Mouse (Mus musculus) heart, embryonic 13.5 days (tissue): ENCODE measurements around the gene Atf7. TPM values are rescaled to one million over a fixed set of nuclear protein-coding genes. Genes with fewer than 3 reads are reported as not detected.

Experiments used
- ATAC-seq: fragments of 200-750 bp; cut with Nextera tagmentation; 2 replicates; pipeline ENCODE4 v1.8.0; 2017; ENCODE audit warnings: moderate TSS enrichment; ENCODE audit not compliant: insufficient number of reproducible peaks, low FRiP score, low TSS enrichment; ENCODE audit errors: extremely low read depth
- H3K27ac ChIP-seq: fragments of 300-500 bp; sonication (generic); replicated peaks from 2 replicates; pipeline ENCODE4 v1.5.1; 2015; ENCODE audit warnings: moderate library complexity, mild to moderate bottlenecking, inconsistent platforms
- H3K27me3 ChIP-seq: fragments of 300-500 bp; sonication (generic); replicated peaks from 2 replicates; pipeline ENCODE4 v1.6.1; 2015; ENCODE audit warnings: mild to moderate bottlenecking, inconsistent platforms
- H3K36me3 ChIP-seq: fragments of 300-500 bp; sonication (generic); 2 replicates; pipeline ENCODE4 v1.6.1; 2015; ENCODE audit warnings: mild to moderate bottlenecking, inconsistent platforms
- H3K4me1 ChIP-seq: fragments of 300-500 bp; sonication (generic); 2 replicates; pipeline ENCODE4 v1.6.1; 2015; ENCODE audit warnings: inconsistent platforms
- H3K4me2 ChIP-seq: fragments of 300-500 bp; sonication (generic); 2 replicates; pipeline ENCODE4 v1.6.1; 2015; ENCODE audit warnings: inconsistent platforms, mild to moderate bottlenecking, moderate library complexity
- H3K4me3 ChIP-seq: fragments of 300-500 bp; sonication (generic); 2 replicates; pipeline ENCODE4 v1.5.1; 2015; ENCODE audit warnings: moderate library complexity, mild to moderate bottlenecking, inconsistent platforms
- H3K9ac ChIP-seq: fragments of 300-500 bp; sonication (generic); 2 replicates; pipeline ENCODE4 v1.6.1; 2015; ENCODE audit warnings: inconsistent platforms, mild to moderate bottlenecking, moderate library complexity
- H3K9me3 ChIP-seq: fragments of 300-500 bp; sonication (generic); 2 replicates; pipeline ENCODE4 v1.6.1; 2016; ENCODE audit warnings: inconsistent platforms
- WGBS: fragments of 180-500 bp; shearing (Covaris S2); methylation state at CpG from one replicate; pipeline ENCODE4 v1.1.7; 2015; ENCODE audit warnings: mixed read lengths; 5-methylcytosine and 5-hydroxymethylcytosine counted together
- microRNA counts: library from miRNA; unstranded; fragments of <30 nt; microRNA quantifications from one replicate; lab custom pipeline; 2016
- microRNA-seq: library from miRNA; unstranded; fragments of <30 nt; microRNA quantifications from one replicate; pipeline ENCODE4, GENCODE M21; 2016
- polyA plus RNA-seq: library from polyadenylated mRNA; unstranded; fragments of >200 nt; fragmentation: Nextera tagmentation; extraction: Ambion mirVana; gene quantifications from 2 replicates; pipeline ENCODE4 v1.2.1, GENCODE M21; 2015

Atf7 gene
- polyA plus RNA-seq, 1 experiment from 2014 or later, result 25.1 TPM

DNA sequence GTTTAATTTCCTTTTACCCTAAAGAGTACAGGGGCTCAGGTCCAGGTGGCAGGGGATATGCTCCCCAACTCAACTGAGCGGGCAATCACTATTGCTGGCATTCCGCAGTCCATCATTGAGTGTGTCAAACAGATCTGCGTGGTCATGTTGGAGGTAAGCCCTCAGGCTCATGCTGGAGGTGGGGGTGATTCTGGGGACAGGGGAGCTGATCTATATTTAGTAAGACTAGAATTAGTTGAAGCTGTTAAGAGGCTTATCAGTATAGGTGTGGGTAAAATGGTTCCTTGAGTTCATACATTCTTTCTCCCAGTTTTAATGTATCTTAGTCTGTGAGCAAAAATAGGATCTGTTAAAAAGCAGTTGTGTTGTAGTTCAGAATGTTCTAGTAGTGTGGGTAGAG, 142.1 kb downstream of the Atf7 start:
- H3K27ac ChIP-seq, result peak overlapping the region; percentile 65
- no peak overlapping the region for H3K9ac ChIP-seq
- no peaks in the 10 kb centered on the region for H3K9me3 ChIP-seq
- H3K27me3 ChIP-seq, result no peaks in the 10 kb centered on the region
- no peak overlapping the region for H3K4me3 ChIP-seq
- 44% methylated on average over 3 of the region's 3 CpGs for WGBS
- no peak for ATAC-seq
- peaks cover 33% of the 10 kb centered on the region for H3K4me1 ChIP-seq
- H3K4me2 ChIP-seq, result peak overlapping the region; percentile 32
- peaks cover 92% of the 10 kb centered on the region for H3K36me3 ChIP-seq

MicroRNA genes within 50 kb of the gene (microRNA counts, 519-probe panel; counts per million panel counts)
- 209 counts per million, percentile 61 among the panel's probes with 10 or more counts for microRNA mmu-miR-688 (lab: Ali Mortazavi, UCI)

Small RNAs within 50 kb of the gene (microRNA-seq; reads per million reads assigned to microRNA genes)
- 1.4 reads per million for gene Mir688

Other genes with a start within 250 kb of the Atf7 start
- 4.3 and 4.6 TPM in 2 replicates for gene Sp1, start 219.3 kb downstream of the Atf7 start, polyA plus RNA-seq
- 0.82 and 1.4 TPM in 2 replicates for gene Amhr2, start 180.1 kb downstream of the Atf7 start, polyA plus RNA-seq
- 93.9 and 102 TPM in 2 replicates for gene Prr13, start 166.4 kb downstream of the Atf7 start, polyA plus RNA-seq
- 141 and 142 TPM in 2 replicates for gene Pcbp2, start 154.9 kb downstream of the Atf7 start, polyA plus RNA-seq
- 4.2 TPM in 1 of 2 replicates, not detected in the other for gene Gm10337, start 121.7 kb downstream of the Atf7 start, polyA plus RNA-seq
- gene Map3k12, start 108.4 kb downstream of the Atf7 start, polyA plus RNA-seq, result 10.8 and 11.6 TPM in 2 replicates
- gene Tarbp2, start 107.3 kb downstream of the Atf7 start, polyA plus RNA-seq, result 94.6 and 103 TPM in 2 replicates
- 1.0 and 2.3 TPM in 2 replicates for gene Npff, start 100.5 kb downstream of the Atf7 start, polyA plus RNA-seq
- 0.41 TPM in 1 of 2 replicates, not detected in the other for gene Gm28047, start 397 bp downstream of the Atf7 start, polyA plus RNA-seq
- gene Atp5g2, start 46.9 kb upstream of the Atf7 start, polyA plus RNA-seq, result 72.3 and 73.9 TPM in 2 replicates
- gene Calcoco1, start 96.7 kb upstream of the Atf7 start, polyA plus RNA-seq, result 50.8 and 54.6 TPM in 2 replicates